Mouse (Mus musculus) B cell, adult 67 days (primary cell): ENCODE measurements around the gene Sh2d4b. TPM values are rescaled to one million over a fixed set of nuclear protein-coding genes. Genes with fewer than 3 reads are reported as not detected.

ENCODE experiments used
- total RNA-seq, 2 experiments: library from RNA; stranded (reverse); gene quantifications; 4 replicates each; pipeline ENCODE4 v1.2.4; 2023

Gene Sh2d4b
- 1 to 10 TPM; 5.9 to 8.9 TPM for total RNA-seq

GRCm38 (mm10) chr14:40893196-40893595, at the start of gene Sh2d4b:
Gene Sh2d4b, minus strand, starts transcription at chr14:40893266.

Other genes starting within 250 kb of the Sh2d4b start
- 10 to 100 TPM; 53.6 to 74.1 TPM for gene Tspan14, start 73.5 kb upstream of the Sh2d4b start, total RNA-seq
- 10 to 100 TPM; 20.4 to 22.9 TPM for gene Fam213a, start 120.5 kb upstream of the Sh2d4b start, total RNA-seq
- not detected for gene Dydc2, start 175.9 kb upstream of the Sh2d4b start, total RNA-seq
- not detected for gene Dydc1, start 179.6 kb upstream of the Sh2d4b start, total RNA-seq
- gene Mat1a, start 211.8 kb upstream of the Sh2d4b start, total RNA-seq: not detected
- gene Sftpa1, start 238.5 kb upstream of the Sh2d4b start, total RNA-seq: not detected